Mouse (Mus musculus) MEL-GATA-1-ER (cell line): ENCODE measurements around the gene Mrpl48.

Source experiments
- DNase-seq: peaks from one replicate; pipeline ENCODE4 v3.0.0-alpha.2; 2012; ENCODE audit warnings: low read depth; ENCODE audit errors: extremely low read depth

Gene Mrpl48

DNA sequence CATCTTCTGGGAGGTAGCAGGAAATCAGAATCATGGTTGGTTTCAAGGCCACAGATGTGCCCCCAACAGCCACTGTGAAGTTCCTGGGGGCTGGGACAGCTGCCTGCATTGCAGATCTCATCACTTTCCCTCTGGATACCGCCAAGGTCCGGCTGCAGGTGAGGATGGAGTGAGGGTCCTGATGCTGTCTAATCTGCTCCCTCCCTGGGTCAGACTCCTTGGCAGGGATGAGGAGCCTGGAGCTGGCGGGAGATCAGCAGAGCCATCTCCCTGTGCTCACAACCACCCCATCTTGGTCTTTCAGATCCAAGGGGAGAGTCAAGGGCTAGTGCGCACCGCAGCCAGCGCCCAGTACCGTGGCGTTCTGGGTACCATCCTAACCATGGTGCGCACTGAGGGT lies 111.3 kb downstream of the Mrpl48 start:
- no peak for DNase-seq

DNA sequence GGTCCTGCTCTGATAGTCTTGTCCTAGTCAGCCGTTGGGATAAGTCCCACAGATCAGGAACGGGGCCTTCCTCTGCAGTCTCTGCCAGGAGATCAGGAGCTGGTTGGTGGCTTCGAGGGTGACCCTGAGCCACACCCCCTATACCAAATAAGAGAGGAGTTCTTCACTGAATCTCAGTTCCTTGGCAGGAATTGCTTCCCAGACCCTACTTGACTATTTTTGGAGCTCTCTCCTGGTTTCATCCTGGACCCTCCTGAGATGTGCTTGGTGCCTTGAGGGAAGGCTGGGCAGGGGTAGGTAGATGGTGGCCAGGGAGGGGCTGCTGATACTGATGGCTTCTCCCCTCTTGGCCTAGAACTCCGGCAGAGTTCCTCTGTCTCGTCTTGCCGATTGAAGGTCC lies 111.7 kb downstream of the Mrpl48 start:
- DNase-seq = no peak
